Mouse (Mus musculus) cortical plate, adult 2 months (tissue): Measurements from ENCODE around the gene Lrriq1. TPM values are rescaled to one million over a fixed set of nuclear protein-coding genes. Genes with fewer than 3 reads are reported as not detected.

Experiments used
- H3K27ac ChIP-seq: fragments of 200-500 bp; 2 replicates; pipeline ENCODE4 v1.5.1; 2012; ENCODE audit warnings: low read length, control low read depth, inconsistent platforms; ENCODE audit not compliant: insufficient read depth
- H3K4me1 ChIP-seq: fragments of 200-500 bp; 2 replicates; pipeline ENCODE4 v1.6.1; 2011; ENCODE audit warnings: low read length; ENCODE audit not compliant: control insufficient read depth, insufficient read depth
- H3K4me3 ChIP-seq: fragments of 200-500 bp; 2 replicates; pipeline ENCODE4 v1.5.1; 2011; ENCODE audit warnings: mild to moderate bottlenecking, low read length, control low read depth; ENCODE audit not compliant: insufficient read depth
- CTCF ChIP-seq: fragments of 200-500 bp; IDR thresholded peaks from 2 replicates; pipeline ENCODE4 v1.5.1; 2011; ENCODE audit warnings: mild to moderate bottlenecking, control low read depth, low read length; ENCODE audit not compliant: insufficient read depth; ENCODE audit errors: extremely low read depth
- POLR2A ChIP-seq: fragments of 200-500 bp; IDR thresholded peaks from 2 replicates; pipeline ENCODE4 v1.6.1; 2011; ENCODE audit warnings: mild to moderate bottlenecking, low read length, control low read depth; ENCODE audit not compliant: insufficient read depth; ENCODE audit errors: extremely low read depth
- polyA plus RNA-seq: library from polyadenylated mRNA; depleted of rRNA; stranded (reverse); fragments of >200 nt; gene quantifications from 2 replicates; pipeline ENCODE4 v1.2.3, GENCODE M21; 2012; rRNA removed

The Lrriq1 gene
- polyA plus RNA-seq, 1 experiment, result 2.8 TPM

- no peaks in the 10 kb centered on the region for H3K4me1 ChIP-seq
- no peak overlapping the region for H3K4me3 ChIP-seq
- TF ChIP-seq CTCF (no peak), POLR2A (no peak)
- no peak overlapping the region for H3K27ac ChIP-seq
These were observed 206.9 kb downstream of the Lrriq1 start for GRCm38 (mm10) chr10:103029132-103029729.

- Histone ChIP-seq H3K4me3 (no peak overlapping the region), H3K27ac (no peak overlapping the region), H3K4me1 (no peaks in the 10 kb centered on the region)
- TF ChIP-seq CTCF, result no peak
- no peak for TF ChIP-seq POLR2A
These were observed 207.6 kb downstream of the Lrriq1 start for GRCm38 (mm10) chr10:103028253-103029131.

GRCm38 (mm10) chr10:103027931-103028252 lies 208.2 kb downstream of the Lrriq1 start:
- Histone ChIP-seq H3K4me3 (no peak overlapping the region), H3K4me1 (no peaks in the 10 kb centered on the region), H3K27ac (no peak overlapping the region)
- TF ChIP-seq CTCF, result no peak
- no peak for TF ChIP-seq POLR2A

- no peak overlapping the region for H3K27ac ChIP-seq
- TF ChIP-seq POLR2A (no peak), CTCF (no peak)
- H3K4me3 ChIP-seq, result no peak overlapping the region
- no peaks in the 10 kb centered on the region for H3K4me1 ChIP-seq
These were observed 208.7 kb downstream of the Lrriq1 start for GRCm38 (mm10) chr10:103027226-103027930.

GRCm38 (mm10) chr10:103026636-103027225 lies 209.4 kb downstream of the Lrriq1 start:
- Histone ChIP-seq H3K4me1 (no peaks in the 10 kb centered on the region), H3K4me3 (no peak overlapping the region), H3K27ac (no peak overlapping the region)
- TF ChIP-seq CTCF (no peak), POLR2A (no peak)

- H3K27ac ChIP-seq, result no peak overlapping the region
- TF ChIP-seq POLR2A (no peak), CTCF (no peak)
- no peaks in the 10 kb centered on the region for H3K4me1 ChIP-seq
- no peak overlapping the region for H3K4me3 ChIP-seq
These were observed 233.6 kb downstream of the Lrriq1 start for GRCm38 (mm10) chr10:103002556-103002955.

- TF ChIP-seq POLR2A, result no peak
- TF ChIP-seq CTCF, result no peak
- H3K27ac ChIP-seq, result no peak overlapping the region
- H3K4me3 ChIP-seq, result no peak overlapping the region
These were observed 235.2 kb downstream of the Lrriq1 start for GRCm38 (mm10) chr10:103000902-103001301.

GRCm38 (mm10) chr10:102999584-102999983 lies 236.5 kb downstream of the Lrriq1 start:
- no peak overlapping the region for H3K27ac ChIP-seq
- TF ChIP-seq CTCF, result no peak
- TF ChIP-seq POLR2A, result no peak
- no peaks in the 10 kb centered on the region for H3K4me1 ChIP-seq
- H3K4me3 ChIP-seq, result no peak overlapping the region

More at GRCm38 (mm10) chr10:103000902-103001301, 235.2 kb downstream of the Lrriq1 start:
- H3K4me1 ChIP-seq, result no peaks in the 10 kb centered on the region

Other genes with a start within 250 kb of the Lrriq1 start
- 0.13 and 0.17 TPM in 2 replicates for gene Alx1, start 206.1 kb downstream of the Lrriq1 start, polyA plus RNA-seq
- 29.8 and 32.0 TPM in 2 replicates for gene Slc6a15, start 131.5 kb upstream of the Lrriq1 start, polyA plus RNA-seq